12 mouse cellular contexts compared by ENCODE assay signal in genomic region chr12:81043616-81044015, GRCm38 (mm10). TPM values are rescaled to one million over a fixed set of nuclear protein-coding genes. Genes with fewer than 3 reads are reported as not detected.
DNase-seq lines count a peak whose midpoint lies in the region; ATAC-seq and TF ChIP-seq lines count a peak whose summit lies in the region.
"Had no signal": no experiment of that assay in that cellular context is flagged by ENCODE, and none has a peak within 500 bp of the region (broad histone marks: within the 10 kb centered on the region; RNA-seq: fewer than 3 reads in every experiment).

No protein-coding gene starts in this region.

- H3K27ac ChIP-seq in forebrain, embryonic 11.5 days (ENCODE audit: low read depth, low read length): no peak overlapping the region
- H3K27ac ChIP-seq in forebrain, postnatal 0 days (ENCODE audit: low read depth, low read length): no peak overlapping the region
- H3K27ac ChIP-seq in hindbrain, embryonic 10.5 days: 0 out of 2 replicates have a peak overlapping the region, but pooled peaks have one; percentile 23
- no peak overlapping the region for H3K27ac ChIP-seq in liver, embryonic 15.5 days (replicated peaks)
- H3K27ac ChIP-seq in neural tube, embryonic 12.5 days: no peak overlapping the region; the same call in 1 of the 2 replicates
- no peak overlapping the region for H3K27ac ChIP-seq in left cerebral cortex, adult 2 months
- H3K27ac ChIP-seq: limb, embryonic 13.5 days had no signal

- no peak for TF ChIP-seq CTCF in forebrain, postnatal 0 days (IDR thresholded peaks at IDR 0.05; ENCODE audit: low read depth)
- no peak for TF ChIP-seq CTCF in left cerebral cortex, adult 2 months (IDR thresholded peaks at IDR 0.05)

- peak; percentile 49 for DNase-seq in forebrain, embryonic 11.5 days (ENCODE audit: low spot score)
- no peak for DNase-seq in forebrain, postnatal 0 days
- peak; percentile 43 for DNase-seq in hindbrain, embryonic 10.5 days (ENCODE audit: low spot score)
- no peak for DNase-seq in gastrocnemius, postnatal 4 days (ENCODE audit: low spot score in 2 of 2)
- DNase-seq in left cerebral cortex, adult 2 months (ENCODE audit: extremely low spot score in 1 of 2, low spot score in 2 of 2): no peak
- DNase-seq in right cerebral cortex, postnatal 14 days: no peak
- DNase-seq: adrenal gland, adult 8-10 months; kidney, postnatal 10 days; lung, postnatal 10 days had no signal

- H3K4me2 ChIP-seq in forebrain, embryonic 11.5 days (ENCODE audit: low read depth, low read length, severe bottlenecking): no peak overlapping the region
- H3K4me2 ChIP-seq in forebrain, postnatal 0 days (ENCODE audit: low read depth): no peak overlapping the region
- 0 out of 2 replicates have a peak overlapping the region, but pooled peaks have one; percentile 8 for H3K4me2 ChIP-seq in liver, embryonic 15.5 days
- no peak overlapping the region for H3K4me2 ChIP-seq in neural tube, embryonic 12.5 days (replicated peaks)
- H3K4me2 ChIP-seq: limb, embryonic 13.5 days had no signal

- H3K4me3 ChIP-seq in forebrain, embryonic 11.5 days (ENCODE audit: low read depth, low read length): no peak overlapping the region
- H3K4me3 ChIP-seq in forebrain, postnatal 0 days (ENCODE audit: low read depth, low read length): no peak overlapping the region
- H3K4me3 ChIP-seq in hindbrain, embryonic 10.5 days: peak overlapping the region; percentile 4; the same call in 1 of the 2 replicates
- H3K4me3 ChIP-seq in liver, embryonic 15.5 days (replicated peaks): no peak overlapping the region
- H3K4me3 ChIP-seq in neural tube, embryonic 12.5 days: no peak overlapping the region
- H3K4me3 ChIP-seq in left cerebral cortex, adult 2 months: no peak overlapping the region
- H3K4me3 ChIP-seq: limb, embryonic 13.5 days had no signal

- 52% methylated on average over 11 of the region's 11 CpGs for WGBS in forebrain, embryonic 11.5 days
- WGBS in forebrain, postnatal 0 days: 34% methylated on average over 11 of the region's 11 CpGs
- 47% methylated on average over 11 of the region's 11 CpGs for WGBS in hindbrain, embryonic 10.5 days
- 55% methylated on average over 11 of the region's 11 CpGs for whole genome bisulfite sequencing in liver, embryonic 15.5 days (ENCODE audit: insufficient replicate concordance)
- 44% methylated on average over 11 of the region's 11 CpGs for WGBS in neural tube, embryonic 12.5 days

- no peak for ATAC-seq in forebrain, embryonic 11.5 days (replicated peaks; ENCODE audit: low FRiP score)
- ATAC-seq in forebrain, postnatal 0 days: no peak
- ATAC-seq in liver, embryonic 15.5 days (ENCODE audit: insufficient read depth): no peak
- 0 out of 2 replicates have a peak, but pooled peaks have one; percentile 56 for ATAC-seq in neural tube, embryonic 12.5 days (ENCODE audit: low FRiP score, low read depth)

- intact Hi-C loops in left cerebral cortex, adult 2 months (cut with DNase I): no loop called here

- no peaks in the 10 kb centered on the region for H3K4me1 ChIP-seq in forebrain, embryonic 11.5 days (replicated peaks; ENCODE audit: control insufficient read depth, insufficient read depth, low read length)
- H3K4me1 ChIP-seq in forebrain, postnatal 0 days (ENCODE audit: insufficient read depth): no peaks in the 10 kb centered on the region
- peaks cover 32% of the 10 kb centered on the region for H3K4me1 ChIP-seq in hindbrain, embryonic 10.5 days (replicated peaks)
- H3K4me1 ChIP-seq in liver, embryonic 15.5 days (replicated peaks): 0 out of 2 replicates have a peak, but pooled peaks cover 4% of the 10 kb centered on the region
- H3K4me1 ChIP-seq in neural tube, embryonic 12.5 days: 0 out of 2 replicates have a peak, but pooled peaks cover 3% of the 10 kb centered on the region

- H3K9me3 ChIP-seq in forebrain, embryonic 11.5 days (ENCODE audit: control insufficient read depth, low read length): no peaks in the 10 kb centered on the region
- no peaks in the 10 kb centered on the region for H3K9me3 ChIP-seq in forebrain, postnatal 0 days (ENCODE audit: low read length)
- no peaks in the 10 kb centered on the region for H3K9me3 ChIP-seq in hindbrain, embryonic 10.5 days
- no peaks in the 10 kb centered on the region for H3K9me3 ChIP-seq in liver, embryonic 15.5 days (replicated peaks)
- H3K9me3 ChIP-seq in neural tube, embryonic 12.5 days: no peaks in the 10 kb centered on the region
- H3K9me3 ChIP-seq: limb, embryonic 13.5 days had no signal

- no peak overlapping the region for H3K9ac ChIP-seq in forebrain, embryonic 11.5 days (ENCODE audit: low read length)
- no peak overlapping the region for H3K9ac ChIP-seq in forebrain, postnatal 0 days
- H3K9ac ChIP-seq in liver, embryonic 15.5 days: no peak overlapping the region
- H3K9ac ChIP-seq in neural tube, embryonic 12.5 days: no peak overlapping the region
- H3K9ac ChIP-seq: limb, embryonic 13.5 days had no signal

- H3K36me3 ChIP-seq in forebrain, embryonic 11.5 days (ENCODE audit: control insufficient read depth, insufficient read depth, low read length): no peaks in the 10 kb centered on the region
- H3K36me3 ChIP-seq in forebrain, postnatal 0 days (ENCODE audit: insufficient read depth): no peaks in the 10 kb centered on the region
- no peaks in the 10 kb centered on the region for H3K36me3 ChIP-seq in hindbrain, embryonic 10.5 days
- no peaks in the 10 kb centered on the region for H3K36me3 ChIP-seq in liver, embryonic 15.5 days (replicated peaks)
- no peaks in the 10 kb centered on the region for H3K36me3 ChIP-seq in neural tube, embryonic 12.5 days
- H3K36me3 ChIP-seq: limb, embryonic 13.5 days had no signal

- no peaks in the 10 kb centered on the region for H3K27me3 ChIP-seq in forebrain, embryonic 11.5 days (ENCODE audit: control insufficient read depth, insufficient read depth, low read length)
- H3K27me3 ChIP-seq in forebrain, postnatal 0 days (ENCODE audit: insufficient read depth, low read length): no peaks in the 10 kb centered on the region
- 0 out of 2 replicates have a peak, but pooled peaks cover 4% of the 10 kb centered on the region for H3K27me3 ChIP-seq in hindbrain, embryonic 10.5 days (ENCODE audit: insufficient read depth, poor library complexity, severe bottlenecking)
- no peaks in the 10 kb centered on the region for H3K27me3 ChIP-seq in liver, embryonic 15.5 days
- H3K27me3 ChIP-seq in neural tube, embryonic 12.5 days (replicated peaks): no peaks in the 10 kb centered on the region

RNA-seq across cellular contexts. Expression of gene Smoc1, which starts 17.0 kb away (rescaled TPM):
- polyA plus RNA-seq in forebrain, embryonic 11.5 days (2014; fragmentation: Nextera tagmentation; extraction: Ambion mirVana): 6.7 and 6.8 TPM in 2 replicates
- 9.5 and 16.9 TPM in 2 replicates for total RNA-seq in forebrain, postnatal 0 days (2014; rRNA removed)
- 7.9 and 12.3 TPM in 2 replicates for polyA plus RNA-seq in forebrain, postnatal 0 days (2015; fragmentation: Nextera tagmentation; extraction: Ambion mirVana)
- polyA plus RNA-seq in hindbrain, embryonic 10.5 days (2016; fragmentation: Nextera tagmentation; extraction: Ambion mirVana): 21.1 and 35.2 TPM in 2 replicates
- polyA plus RNA-seq in liver, embryonic 15.5 days (2015; fragmentation: Nextera tagmentation; extraction: Ambion mirVana): 9.5 and 11.2 TPM in 2 replicates
- 14.7 and 20.7 TPM in 2 replicates for polyA plus RNA-seq in neural tube, embryonic 12.5 days (2016; fragmentation: Nextera tagmentation; extraction: Ambion mirVana)
- total RNA-seq in gastrocnemius, postnatal 4 days (2021): 10 to 100 TPM in 1 of 2 experiments, 1 to 10 TPM in 1; 7.0 to 11.9 TPM
- total RNA-seq in left cerebral cortex, adult 2 months (2021): 1 to 10 TPM; 8.8 to 9.6 TPM

Comparison
In these comparisons a context has a peak if more than half of its experiments do, and no peak if none do; other contexts are left out.
1. DNase-seq: peak in forebrain, embryonic 11.5 days (single experiment) and hindbrain, embryonic 10.5 days (single experiment); none in forebrain, postnatal 0 days (single experiment), gastrocnemius, postnatal 4 days (0 of 2), left cerebral cortex, adult 2 months (0 of 2) and right cerebral cortex, postnatal 14 days (single experiment).